ENCODE assay signal across 24 mouse cellular contexts in the genomic region with DNA sequence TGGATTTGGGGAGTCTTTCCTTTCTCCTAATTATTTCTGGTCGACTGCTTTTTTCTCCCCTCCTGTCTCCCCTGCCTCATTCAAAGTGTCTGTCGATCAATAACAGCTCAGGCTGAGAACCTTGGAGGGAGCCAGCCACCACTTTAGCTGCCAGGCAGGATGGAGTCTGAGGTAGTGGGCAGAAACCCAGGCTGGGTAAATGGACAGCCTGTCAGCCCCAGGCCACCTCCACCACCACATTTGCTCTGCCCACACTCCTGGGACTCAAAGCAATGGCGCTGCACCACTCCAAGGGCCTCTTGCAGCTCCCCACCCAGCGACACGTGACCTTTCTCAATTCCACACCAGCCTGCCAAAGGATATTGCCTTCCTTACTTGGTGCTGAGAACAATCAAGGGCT.
A peak's percentile ranks its signal among the peaks of the same experiment; 100 is the strongest.
DNase-seq lines count a peak whose midpoint lies in the region; ATAC-seq and TF ChIP-seq lines count a peak whose summit lies in the region.
"Had no signal": no experiment of that assay in that cellular context is flagged by ENCODE, and none has a peak within 500 bp of the region (broad histone marks: within the 10 kb centered on the region; RNA-seq: fewer than 3 reads in every experiment).

No protein-coding gene starts in this region.

- H3K4me3 ChIP-seq in hindbrain, embryonic 10.5 days = no peak overlapping the region
- no peak overlapping the region for H3K4me3 ChIP-seq in hindbrain, embryonic 16.5 days (ENCODE audit: low read length)
- H3K4me3 ChIP-seq in midbrain, embryonic 12.5 days = no peak overlapping the region
- H3K4me3 ChIP-seq: heart, adult 2 months; heart, embryonic 15.5 days; intestine, embryonic 15.5 days had no signal

- H3K4me1 ChIP-seq in hindbrain, embryonic 10.5 days (replicated peaks) = peaks cover 35% of the 10 kb centered on the region
- peaks cover 28% of the 10 kb centered on the region for H3K4me1 ChIP-seq in hindbrain, embryonic 16.5 days (ENCODE audit: control insufficient read depth, insufficient read depth, low read depth, low read length)
- peaks cover 15% of the 10 kb centered on the region for H3K4me1 ChIP-seq in midbrain, embryonic 12.5 days

- H3K27me3 ChIP-seq in hindbrain, embryonic 10.5 days (ENCODE audit: insufficient read depth, poor library complexity, severe bottlenecking) = no peaks in the 10 kb centered on the region
- H3K27me3 ChIP-seq in hindbrain, embryonic 16.5 days (replicated peaks; ENCODE audit: control insufficient read depth, insufficient read depth, low read length) = no peaks in the 10 kb centered on the region
- peaks cover 4% of the 10 kb centered on the region; the same call in 1 of the 2 replicates for H3K27me3 ChIP-seq in midbrain, embryonic 12.5 days
- H3K27me3 ChIP-seq: heart, embryonic 15.5 days; intestine, embryonic 15.5 days had no signal

- peak; percentile 63 to 73 for DNase-seq in cerebellum, postnatal 10 days
- no peak for DNase-seq in cerebellum, postnatal 36 days
- no peak for DNase-seq in hindbrain, embryonic 10.5 days (ENCODE audit: low spot score)
- DNase-seq in brain, embryonic 14.5 days (ENCODE audit: low read depth) = peak; percentile 54
- DNase-seq in kidney, postnatal 25 days = no peak
- DNase-seq in liver = no peak
- DNase-seq: adrenal gland, postnatal 25 days; cerebellum, adult 11 months; cerebellum, postnatal 25 days; gastrocnemius, postnatal 36 days; heart, adult 2 months; heart, postnatal 36 days; kidney, adult 8-10 months; kidney, postnatal 14 days; lung, embryonic 14.5 days; thymus, adult 18-20 months; thymus, postnatal 36 days had no signal

- peak overlapping the region; percentile 41 for H3K27ac ChIP-seq in hindbrain, embryonic 10.5 days
- H3K27ac ChIP-seq in hindbrain, embryonic 16.5 days (ENCODE audit: low read depth, low read length) = no peak overlapping the region
- H3K27ac ChIP-seq in midbrain, embryonic 12.5 days (replicated peaks) = peak overlapping the region; percentile 35; the same call in 1 of the 2 replicates
- H3K27ac ChIP-seq: heart, adult 2 months; heart, embryonic 15.5 days; intestine, embryonic 15.5 days; liver, embryonic 14.5 days; macrophage had no signal

- no peak overlapping the region for H3K4me2 ChIP-seq in hindbrain, embryonic 16.5 days (ENCODE audit: low read length)
- H3K4me2 ChIP-seq in midbrain, embryonic 12.5 days (replicated peaks) = no peak overlapping the region
- H3K4me2 ChIP-seq: heart, embryonic 15.5 days; intestine, embryonic 15.5 days; lung, embryonic 14.5 days had no signal

- no peak for TF ChIP-seq POLR2A in brain, embryonic 14.5 days (IDR thresholded peaks at IDR 0.05; ENCODE audit: borderline replicate concordance, extremely low read depth, insufficient read depth, insufficient read length, poor library complexity, severe bottlenecking)

- no peaks in the 10 kb centered on the region for H3K36me3 ChIP-seq in hindbrain, embryonic 10.5 days
- H3K36me3 ChIP-seq in hindbrain, embryonic 16.5 days (ENCODE audit: control insufficient read depth, insufficient read depth, low read length) = no peaks in the 10 kb centered on the region
- no peaks in the 10 kb centered on the region for H3K36me3 ChIP-seq in midbrain, embryonic 12.5 days
- H3K36me3 ChIP-seq: heart, embryonic 15.5 days; intestine, embryonic 15.5 days had no signal

- ATAC-seq in hindbrain, embryonic 16.5 days = no peak
- ATAC-seq in midbrain, embryonic 12.5 days (ENCODE audit: low FRiP score, low read depth) = no peak
- ATAC-seq: activated CD4-positive, CD25-positive, alpha-beta regulatory T cell, adult 4 months; intestine, embryonic 15.5 days had no signal

- no peaks in the 10 kb centered on the region for H3K9me3 ChIP-seq in hindbrain, embryonic 10.5 days
- H3K9me3 ChIP-seq in hindbrain, embryonic 16.5 days (ENCODE audit: control insufficient read depth, low read length) = no peaks in the 10 kb centered on the region
- no peaks in the 10 kb centered on the region for H3K9me3 ChIP-seq in midbrain, embryonic 12.5 days
- H3K9me3 ChIP-seq: heart, embryonic 15.5 days; intestine, embryonic 15.5 days had no signal

- TF ChIP-seq CTCF in brain, embryonic 14.5 days (IDR thresholded peaks at IDR 0.05; ENCODE audit: borderline replicate concordance, extremely low read depth, insufficient read depth, insufficient read length) = no peak

- H3K9ac ChIP-seq in hindbrain, embryonic 16.5 days (ENCODE audit: low read depth, low read length) = no peak overlapping the region
- H3K9ac ChIP-seq in midbrain, embryonic 12.5 days (replicated peaks) = no peak overlapping the region
- H3K9ac ChIP-seq: heart, embryonic 15.5 days; intestine, embryonic 15.5 days; liver, embryonic 14.5 days; lung, embryonic 14.5 days had no signal

- 53% methylated on average over 5 of the region's 5 CpGs for WGBS in hindbrain, embryonic 10.5 days
- WGBS in hindbrain, embryonic 16.5 days = 33% methylated on average over 5 of the region's 5 CpGs
- 32% methylated on average over 5 of the region's 5 CpGs for WGBS in midbrain, embryonic 12.5 days

Comparison
In these comparisons a context has a peak if more than half of its experiments do, and no peak if none do; other contexts are left out.
1. DNase-seq: peak in cerebellum, postnatal 10 days (2 of 2) and brain, embryonic 14.5 days (single experiment); none in cerebellum, postnatal 36 days (0 of 2), hindbrain, embryonic 10.5 days (single experiment), kidney, postnatal 25 days (0 of 2) and liver (single experiment).